Mouse (Mus musculus): ENCODE data around the gene Kbtbd2.
A peak's percentile ranks its signal among the peaks of the same experiment; 100 is the strongest.

The Kbtbd2 gene

GRCm38 (mm10) chr6:56789336-56789735 is 8.3 kb downstream of the Kbtbd2 start:
- ATAC-seq (ENCODE audit: insufficient number of reproducible peaks, low FRiP score, low TSS enrichment) = no peak

GRCm38 (mm10) chr6:56787668-56788067 is 9.9 kb downstream of the Kbtbd2 start:
- no peak for ATAC-seq (ENCODE audit: insufficient number of reproducible peaks, low FRiP score, low TSS enrichment)

GRCm38 (mm10) chr6:56785068-56785467 is 12.5 kb downstream of the Kbtbd2 start:
- no peak for ATAC-seq (ENCODE audit: insufficient number of reproducible peaks, low FRiP score, low TSS enrichment)

- ATAC-seq (ENCODE audit: insufficient number of reproducible peaks, low FRiP score, low TSS enrichment) = no peak
These were observed 13.9 kb downstream of the Kbtbd2 start for GRCm38 (mm10) chr6:56783561-56784272.

GRCm38 (mm10) chr6:56779636-56780035 is 18.0 kb downstream of the Kbtbd2 start:
- no peak for ATAC-seq (ENCODE audit: insufficient number of reproducible peaks, low FRiP score, low TSS enrichment)

GRCm38 (mm10) chr6:56775816-56776215 is 21.8 kb downstream of the Kbtbd2 start:
- no peak for ATAC-seq (ENCODE audit: insufficient number of reproducible peaks, low FRiP score, low TSS enrichment)

GRCm38 (mm10) chr6:56765696-56766095 is 31.9 kb downstream of the Kbtbd2 start:
- ATAC-seq (ENCODE audit: insufficient number of reproducible peaks, low FRiP score, low TSS enrichment) = no peak

- no peak for ATAC-seq (ENCODE audit: insufficient number of reproducible peaks, low FRiP score, low TSS enrichment)
These were observed 32.3 kb downstream of the Kbtbd2 start for GRCm38 (mm10) chr6:56765265-56765664.

GRCm38 (mm10) chr6:56759324-56759723 is 38.3 kb downstream of the Kbtbd2 start:
- no peak for ATAC-seq (ENCODE audit: insufficient number of reproducible peaks, low FRiP score, low TSS enrichment)

GRCm38 (mm10) chr6:56756117-56756516 is 41.5 kb downstream of the Kbtbd2 start:
- no peak for ATAC-seq (ENCODE audit: insufficient number of reproducible peaks, low FRiP score, low TSS enrichment)

GRCm38 (mm10) chr6:56753719-56754118 is 43.9 kb downstream of the Kbtbd2 start:
- ATAC-seq (ENCODE audit: insufficient number of reproducible peaks, low FRiP score, low TSS enrichment) = no peak

- ATAC-seq (ENCODE audit: insufficient number of reproducible peaks, low FRiP score, low TSS enrichment) = no peak
These were observed 51.6 kb downstream of the Kbtbd2 start for GRCm38 (mm10) chr6:56745950-56746543.

- peak; percentile 75 for ATAC-seq (ENCODE audit: insufficient number of reproducible peaks, low FRiP score, low TSS enrichment)
These were observed 65.1 kb downstream of the Kbtbd2 start for GRCm38 (mm10) chr6:56732545-56732944.

Data from cerebellum, adult (tissue).